Mouse (Mus musculus) heart, embryonic 13.5 days (tissue): ENCODE data around the gene Angel1. TPM values are rescaled to one million over a fixed set of nuclear protein-coding genes. Genes with fewer than 3 reads are reported as not detected.

Experiments
- ATAC-seq: fragments of 200-750 bp; cut with Nextera tagmentation; 2 replicates; pipeline ENCODE4 v1.8.0; 2017; ENCODE audit warnings: moderate TSS enrichment; ENCODE audit not compliant: insufficient number of reproducible peaks, low FRiP score, low TSS enrichment; ENCODE audit errors: extremely low read depth
- H3K27ac ChIP-seq: fragments of 300-500 bp; sonication (generic); replicated peaks from 2 replicates; pipeline ENCODE4 v1.5.1; 2015; ENCODE audit warnings: moderate library complexity, mild to moderate bottlenecking, inconsistent platforms
- H3K27me3 ChIP-seq: fragments of 300-500 bp; sonication (generic); replicated peaks from 2 replicates; pipeline ENCODE4 v1.6.1; 2015; ENCODE audit warnings: mild to moderate bottlenecking, inconsistent platforms
- H3K36me3 ChIP-seq: fragments of 300-500 bp; sonication (generic); 2 replicates; pipeline ENCODE4 v1.6.1; 2015; ENCODE audit warnings: mild to moderate bottlenecking, inconsistent platforms
- H3K4me1 ChIP-seq: fragments of 300-500 bp; sonication (generic); 2 replicates; pipeline ENCODE4 v1.6.1; 2015; ENCODE audit warnings: inconsistent platforms
- H3K4me2 ChIP-seq: fragments of 300-500 bp; sonication (generic); 2 replicates; pipeline ENCODE4 v1.6.1; 2015; ENCODE audit warnings: inconsistent platforms, mild to moderate bottlenecking, moderate library complexity
- H3K4me3 ChIP-seq: fragments of 300-500 bp; sonication (generic); 2 replicates; pipeline ENCODE4 v1.5.1; 2015; ENCODE audit warnings: moderate library complexity, mild to moderate bottlenecking, inconsistent platforms
- H3K9ac ChIP-seq: fragments of 300-500 bp; sonication (generic); 2 replicates; pipeline ENCODE4 v1.6.1; 2015; ENCODE audit warnings: inconsistent platforms, mild to moderate bottlenecking, moderate library complexity
- H3K9me3 ChIP-seq: fragments of 300-500 bp; sonication (generic); 2 replicates; pipeline ENCODE4 v1.6.1; 2016; ENCODE audit warnings: inconsistent platforms
- WGBS: fragments of 180-500 bp; shearing (Covaris S2); methylation state at CpG from one replicate; pipeline ENCODE4 v1.1.7; 2015; ENCODE audit warnings: mixed read lengths; 5-methylcytosine and 5-hydroxymethylcytosine counted together
- polyA plus RNA-seq: library from polyadenylated mRNA; unstranded; fragments of >200 nt; fragmentation: Nextera tagmentation; extraction: Ambion mirVana; gene quantifications from 2 replicates; pipeline ENCODE4 v1.2.1, GENCODE M21; 2015

Angel1 gene
- polyA plus RNA-seq, 1 experiment from 2014 or later = 9.6 TPM

- WGBS = 56% methylated on average over 13 of the region's 13 CpGs
- no peak overlapping the region for H3K9ac ChIP-seq
- no peak overlapping the region for H3K27ac ChIP-seq
- peak overlapping the region; percentile 27 for H3K4me2 ChIP-seq
- ATAC-seq = no peak
- H3K4me1 ChIP-seq = no peaks in the 10 kb centered on the region
- 0 out of 2 replicates have a peak, but pooled peaks cover 2% of the 10 kb centered on the region for H3K27me3 ChIP-seq
- H3K36me3 ChIP-seq = no peaks in the 10 kb centered on the region
- peaks cover 6% of the 10 kb centered on the region for H3K9me3 ChIP-seq
- no peak overlapping the region for H3K4me3 ChIP-seq
Observed at GRCm38 (mm10) chr12:86761036-86761435, 34.8 kb upstream of the Angel1 start.

GRCm38 (mm10) chr12:86734319-86734810 lies 8.1 kb upstream of the Angel1 start, which contains the start of gene Lrrc74a:
Lrrc74a (plus strand) TSS chr12:86734369.
- 68% methylated on average over 8 of the region's 8 CpGs for WGBS
- ATAC-seq = no peak
- H3K27me3 ChIP-seq = no peaks in the 10 kb centered on the region; the same call in 1 of the 2 replicates
- H3K9me3 ChIP-seq = no peaks in the 10 kb centered on the region
- H3K9ac ChIP-seq = no peak within 1 kb of the TSS
- H3K4me2 ChIP-seq = no peak within 1 kb of the TSS
- H3K27ac ChIP-seq = no peak within 1 kb of the TSS
- H3K4me1 ChIP-seq = no peaks in the 10 kb centered on the region
- H3K4me3 ChIP-seq = no peak within 1 kb of the TSS
- H3K36me3 ChIP-seq = no peaks in the 10 kb centered on the region

GRCm38 (mm10) chr12:86725706-86726105 lies 554 bp downstream of the Angel1 start:
- H3K4me3 ChIP-seq = peak overlapping the region; percentile 84
- peak overlapping the region; percentile 70 for H3K27ac ChIP-seq
- peaks cover 51% of the 10 kb centered on the region for H3K4me1 ChIP-seq
- H3K9me3 ChIP-seq = no peaks in the 10 kb centered on the region
- ATAC-seq = no peak
- H3K4me2 ChIP-seq = peak overlapping the region; percentile 97
- H3K9ac ChIP-seq = peak overlapping the region; percentile 90
- H3K27me3 ChIP-seq = no peaks in the 10 kb centered on the region
- 0% methylated on average over 19 of the region's 19 CpGs for WGBS
- peaks cover 7% of the 10 kb centered on the region for H3K36me3 ChIP-seq

- H3K27ac ChIP-seq = 0 out of 2 replicates have a peak overlapping the region, but pooled peaks have one; percentile 16
- H3K27me3 ChIP-seq = no peaks in the 10 kb centered on the region
- peaks cover 52% of the 10 kb centered on the region for H3K4me1 ChIP-seq
- H3K4me2 ChIP-seq = no peak overlapping the region
- no peak overlapping the region for H3K4me3 ChIP-seq
- no peak for ATAC-seq
- H3K36me3 ChIP-seq = peaks cover 14% of the 10 kb centered on the region
- no peaks in the 10 kb centered on the region for H3K9me3 ChIP-seq
- no peak overlapping the region for H3K9ac ChIP-seq
- WGBS = 40% methylated on average over 2 of the region's 2 CpGs
Observed at GRCm38 (mm10) chr12:86724300-86724699, 2.0 kb downstream of the Angel1 start.

- no peak for ATAC-seq
Observed at GRCm38 (mm10) chr12:86721453-86721852, 4.8 kb downstream of the Angel1 start.

GRCm38 (mm10) chr12:86719961-86720639 lies 6.2 kb downstream of the Angel1 start:
- Histone ChIP-seq H3K9me3 (no peaks in the 10 kb centered on the region), H3K4me2 (no peak overlapping the region), H3K4me3 (no peak overlapping the region), H3K27ac (no peak overlapping the region), H3K4me1 (peaks cover 43% of the 10 kb centered on the region), H3K9ac (no peak overlapping the region), H3K27me3 (no peaks in the 10 kb centered on the region), H3K36me3 (peaks cover 27% of the 10 kb centered on the region)
- ATAC-seq = no peak
- WGBS = 79% methylated on average over 18 of the region's 18 CpGs

More at GRCm38 (mm10) chr12:86721453-86721852, 4.8 kb downstream of the Angel1 start:
- Histone ChIP-seq H3K27ac (peak overlapping the region; percentile 22; the same call in 1 of the 2 replicates), H3K9ac (no peak overlapping the region), H3K4me1 (peaks cover 49% of the 10 kb centered on the region), H3K4me3 (no peak overlapping the region), H3K36me3 (peaks cover 25% of the 10 kb centered on the region), H3K4me2 (no peak overlapping the region), H3K27me3 (no peaks in the 10 kb centered on the region), H3K9me3 (no peaks in the 10 kb centered on the region)
- WGBS = 51% methylated on average over 5 of the region's 5 CpGs

GRCm38 (mm10) chr12:86716962-86717361 lies 9.3 kb downstream of the Angel1 start:
- no peak overlapping the region for H3K4me2 ChIP-seq
- no peak for ATAC-seq
- H3K4me1 ChIP-seq = peaks cover 13% of the 10 kb centered on the region
- H3K27me3 ChIP-seq = no peaks in the 10 kb centered on the region
- peaks cover 29% of the 10 kb centered on the region for H3K36me3 ChIP-seq
- H3K4me3 ChIP-seq = no peak overlapping the region
- H3K27ac ChIP-seq = no peak overlapping the region
- no peaks in the 10 kb centered on the region for H3K9me3 ChIP-seq
- H3K9ac ChIP-seq = no peak overlapping the region
- WGBS = 77% methylated on average over 11 of the region's 11 CpGs

- H3K27me3 ChIP-seq = no peaks in the 10 kb centered on the region
- peaks cover 36% of the 10 kb centered on the region for H3K36me3 ChIP-seq
- no peak overlapping the region for H3K27ac ChIP-seq
- ATAC-seq = no peak
- H3K4me1 ChIP-seq = no peaks in the 10 kb centered on the region
- no peak overlapping the region for H3K4me2 ChIP-seq
- H3K4me3 ChIP-seq = no peak overlapping the region
- H3K9ac ChIP-seq = no peak overlapping the region
- 38% methylated on average over 5 of the region's 5 CpGs for WGBS
- no peaks in the 10 kb centered on the region for H3K9me3 ChIP-seq
Observed at GRCm38 (mm10) chr12:86715401-86715800, 10.9 kb downstream of the Angel1 start.

- H3K36me3 ChIP-seq = peaks cover 32% of the 10 kb centered on the region
- WGBS = 60% methylated on average over 5 of the region's 5 CpGs
- H3K9ac ChIP-seq = no peak overlapping the region
- H3K4me3 ChIP-seq = no peak overlapping the region
- no peak overlapping the region for H3K4me2 ChIP-seq
- H3K9me3 ChIP-seq = no peaks in the 10 kb centered on the region
- H3K27ac ChIP-seq = no peak overlapping the region
- no peaks in the 10 kb centered on the region for H3K4me1 ChIP-seq
- no peak for ATAC-seq
- no peaks in the 10 kb centered on the region for H3K27me3 ChIP-seq
Observed at GRCm38 (mm10) chr12:86714026-86714425, 12.2 kb downstream of the Angel1 start.

GRCm38 (mm10) chr12:86705843-86706242 lies 20.4 kb downstream of the Angel1 start:
- Histone ChIP-seq H3K27me3 (no peaks in the 10 kb centered on the region), H3K9ac (no peak overlapping the region), H3K4me1 (0 out of 2 replicates have a peak, but pooled peaks cover 3% of the 10 kb centered on the region), H3K9me3 (no peaks in the 10 kb centered on the region), H3K36me3 (peaks cover 42% of the 10 kb centered on the region), H3K4me2 (no peak overlapping the region), H3K4me3 (no peak overlapping the region), H3K27ac (no peak overlapping the region)
- ATAC-seq = no peak
- 76% methylated on average over 5 of the region's 5 CpGs for WGBS

- H3K9ac ChIP-seq = no peak overlapping the region
- H3K4me2 ChIP-seq = no peak overlapping the region
- H3K27ac ChIP-seq = no peak overlapping the region
- H3K4me3 ChIP-seq = no peak overlapping the region
- H3K27me3 ChIP-seq = no peaks in the 10 kb centered on the region
- H3K4me1 ChIP-seq = peaks cover 23% of the 10 kb centered on the region
- no peak for ATAC-seq
- H3K9me3 ChIP-seq = no peaks in the 10 kb centered on the region; the same call in 1 of the 2 replicates
- 84% methylated on average over 3 of the region's 3 CpGs for WGBS
- peaks cover 32% of the 10 kb centered on the region for H3K36me3 ChIP-seq
Observed at GRCm38 (mm10) chr12:86702690-86703089, 23.6 kb downstream of the Angel1 start.

- 80% methylated on average over 4 of the region's 4 CpGs for WGBS
- peaks cover 41% of the 10 kb centered on the region for H3K36me3 ChIP-seq
Observed at GRCm38 (mm10) chr12:86701491-86701890, 24.8 kb downstream of the Angel1 start.

More at GRCm38 (mm10) chr12:86701491-86701890, 24.8 kb downstream of the Angel1 start:
- Histone ChIP-seq H3K9ac (no peak overlapping the region), H3K27ac (no peak overlapping the region), H3K27me3 (no peaks in the 10 kb centered on the region), H3K4me2 (no peak overlapping the region), H3K4me1 (peaks cover 23% of the 10 kb centered on the region), H3K4me3 (no peak overlapping the region), H3K9me3 (no peaks in the 10 kb centered on the region; the same call in 1 of the 2 replicates)
- no peak for ATAC-seq
